Mouse (Mus musculus): ENCODE measurements around the gene Ugt1a7c.

DNA sequence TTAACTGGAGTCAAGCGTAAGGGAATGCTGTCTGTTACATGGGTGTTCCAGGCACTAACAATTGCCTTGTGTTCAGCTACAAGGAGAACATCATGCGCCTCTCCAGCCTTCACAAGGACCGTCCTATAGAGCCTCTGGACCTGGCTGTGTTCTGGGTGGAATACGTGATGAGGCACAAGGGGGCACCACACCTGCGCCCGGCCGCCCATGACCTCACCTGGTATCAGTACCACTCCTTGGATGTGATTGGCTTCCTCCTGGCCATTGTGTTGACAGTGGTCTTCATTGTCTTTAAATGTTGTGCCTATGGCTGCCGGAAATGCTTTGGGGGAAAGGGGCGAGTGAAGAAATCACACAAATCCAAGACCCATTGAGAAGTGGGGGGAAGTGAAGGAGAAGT is 123.2 kb downstream of the Ugt1a7c start:
- TF ChIP-seq POLR2A (IDR thresholded peaks at IDR 0.05; ENCODE audit: borderline replicate concordance, low read depth, low read length) (no peak), CTCF (IDR thresholded peaks at IDR 0.05; ENCODE audit: low read depth, low read length) (no peak)

All from bone marrow macrophage, adult 2 months (primary cell).